Mouse (Mus musculus) cerebellum, adult (tissue): ENCODE data around the gene Dhh.
A peak's percentile ranks its signal among the peaks of the same experiment; 100 is the strongest.

ENCODE experiments used
- ATAC-seq: cut with Nextera tagmentation; 2 replicates; pipeline ENCODE4 v1.9.2; 2017; ENCODE audit warnings: mild to moderate bottlenecking, moderate library complexity, mixed read lengths; ENCODE audit not compliant: insufficient number of reproducible peaks, low FRiP score, low TSS enrichment

Gene Dhh

GRCm38 (mm10) chr15:98859319-98860043, 38.9 kb downstream of the Dhh start:
- no peak for ATAC-seq

DNA sequence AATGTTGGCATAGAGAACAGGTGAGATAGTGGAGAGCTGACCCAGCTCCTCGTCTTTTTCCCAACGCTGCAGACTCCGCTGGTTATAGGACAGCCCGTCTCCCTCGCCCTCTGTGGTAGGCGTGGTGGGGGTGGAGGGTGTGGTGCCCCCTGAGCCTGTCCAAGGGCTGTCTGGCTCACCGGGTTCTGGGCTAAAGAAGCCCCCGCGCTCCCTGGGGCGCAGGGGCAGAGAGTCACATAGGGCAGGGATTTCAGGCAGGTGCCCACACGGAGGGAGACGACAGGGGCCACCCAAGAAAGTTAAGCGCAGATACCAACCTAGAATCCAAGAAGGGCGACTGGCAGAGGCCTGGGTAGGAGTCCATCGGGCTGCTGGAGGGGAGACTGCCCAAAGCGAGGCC, 44.1 kb downstream of the Dhh start:
- no peak for ATAC-seq

GRCm38 (mm10) chr15:98853161-98853937, 45.0 kb downstream of the Dhh start:
- ATAC-seq: peak; percentile 51

- ATAC-seq: no peak
Observed at GRCm38 (mm10) chr15:98852733-98853132, 45.6 kb downstream of the Dhh start.

DNA sequence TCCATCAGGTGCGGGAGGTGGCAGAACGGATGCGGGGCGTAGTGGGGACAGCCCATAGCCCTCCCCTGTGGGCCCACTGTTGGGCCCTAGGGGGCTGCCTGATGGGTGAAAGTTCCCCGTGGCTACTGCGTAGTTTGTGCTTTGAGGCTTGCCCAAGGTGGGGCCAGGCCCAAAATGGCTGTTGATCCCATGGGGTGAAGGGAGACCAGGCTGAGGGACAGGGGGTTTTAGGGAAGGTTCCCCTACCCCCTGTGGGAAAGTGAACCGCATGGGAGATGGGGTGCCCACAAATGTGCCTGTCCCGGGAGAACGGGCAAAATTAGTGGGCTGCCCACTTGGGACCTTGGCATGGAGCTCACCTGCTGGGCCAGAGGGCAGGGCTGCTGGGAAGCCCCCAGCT, 46.3 kb downstream of the Dhh start:
- no peak for ATAC-seq

DNA sequence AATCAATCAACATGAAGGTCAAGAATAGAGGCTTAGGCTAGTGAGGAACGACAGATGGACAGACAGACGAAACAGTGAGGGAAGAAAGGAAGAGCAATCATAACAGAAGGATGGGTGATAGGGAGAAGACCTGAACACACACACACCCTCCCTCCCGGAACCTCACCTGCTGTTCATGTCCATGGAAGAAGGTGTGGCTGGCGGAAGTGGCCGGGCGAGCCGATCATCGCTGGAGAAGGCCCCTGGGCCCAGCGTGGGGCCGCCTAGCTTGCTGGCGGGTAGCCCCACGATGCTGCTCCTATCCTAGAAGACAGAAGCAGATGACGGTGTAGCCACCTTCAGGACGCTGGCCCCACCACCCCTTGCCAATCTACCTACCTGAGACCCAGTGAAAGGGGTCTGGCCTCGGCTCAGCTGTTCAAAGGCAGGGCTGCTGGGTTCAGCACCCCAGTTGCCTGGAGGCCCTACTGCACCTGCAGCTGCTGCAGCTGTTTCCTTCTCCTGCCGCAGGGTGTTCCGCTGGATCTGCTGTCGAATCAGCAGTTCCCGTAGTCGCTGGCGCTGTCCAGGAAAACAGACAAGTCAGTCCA, 47.0 kb downstream of the Dhh start:
- no peak for ATAC-seq

DNA sequence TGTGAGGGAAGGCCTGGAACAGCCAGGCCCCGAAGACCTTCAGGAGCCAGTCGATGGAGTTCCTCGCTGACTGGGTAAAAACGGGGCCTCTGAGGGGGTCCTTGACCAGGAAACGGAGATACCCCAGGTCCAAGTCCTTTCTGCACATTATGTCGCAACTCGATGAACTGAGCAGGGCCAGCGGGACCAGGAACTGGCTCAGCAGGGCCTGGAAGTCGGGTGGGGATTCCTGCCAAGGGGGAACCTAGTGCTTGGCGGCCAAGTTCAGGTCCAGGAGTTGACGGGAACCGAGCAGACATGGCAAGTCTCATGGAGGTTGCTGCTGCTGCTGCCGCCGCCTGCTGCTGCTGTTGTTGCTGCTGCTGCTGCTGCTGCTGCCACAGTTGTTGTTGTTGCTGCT, 47.7 kb downstream of the Dhh start:
- ATAC-seq: no peak

GRCm38 (mm10) chr15:98849956-98850600, 48.3 kb downstream of the Dhh start:
- ATAC-seq: no peak

DNA sequence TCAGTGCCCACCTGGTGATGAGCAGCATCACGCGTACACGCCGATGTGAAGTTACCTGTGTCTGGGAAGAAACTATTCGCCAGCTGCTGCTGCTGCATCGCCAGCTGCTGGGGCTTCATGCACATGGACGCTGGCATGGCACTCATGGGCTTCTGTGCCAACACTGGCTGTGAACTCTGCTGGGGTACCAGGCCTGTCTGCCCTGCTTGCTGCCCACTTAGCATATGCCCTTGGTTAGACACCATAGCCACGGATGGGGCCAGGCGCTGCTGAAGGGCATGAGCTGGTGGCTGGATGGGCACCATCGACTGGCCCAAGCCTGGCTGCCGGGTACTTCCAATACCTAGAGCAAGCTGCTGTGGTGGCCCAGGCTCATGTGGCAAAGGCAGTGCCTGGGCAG, 49.2 kb downstream of the Dhh start:
- ATAC-seq: no peak

DNA sequence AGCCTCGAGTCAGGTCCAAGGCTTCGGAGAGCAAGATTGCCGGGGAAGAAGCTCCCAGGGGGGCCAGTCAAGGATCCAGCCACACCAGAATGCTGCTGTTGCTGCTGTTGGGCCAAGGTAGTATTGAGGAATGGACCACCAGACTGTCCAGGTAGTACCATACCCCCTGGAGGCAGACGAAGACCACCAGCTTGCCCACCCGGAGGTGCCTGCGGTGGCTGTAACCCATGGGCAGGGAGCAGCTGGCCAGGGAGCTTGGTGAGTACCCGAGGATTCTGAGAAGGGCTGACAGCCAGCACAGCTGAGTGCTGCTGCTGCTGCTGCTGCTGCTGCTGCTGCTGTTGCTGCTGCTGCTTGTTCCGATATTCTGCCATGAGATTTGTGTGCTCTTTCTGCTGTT, 52.2 kb downstream of the Dhh start:
- ATAC-seq: no peak

DNA sequence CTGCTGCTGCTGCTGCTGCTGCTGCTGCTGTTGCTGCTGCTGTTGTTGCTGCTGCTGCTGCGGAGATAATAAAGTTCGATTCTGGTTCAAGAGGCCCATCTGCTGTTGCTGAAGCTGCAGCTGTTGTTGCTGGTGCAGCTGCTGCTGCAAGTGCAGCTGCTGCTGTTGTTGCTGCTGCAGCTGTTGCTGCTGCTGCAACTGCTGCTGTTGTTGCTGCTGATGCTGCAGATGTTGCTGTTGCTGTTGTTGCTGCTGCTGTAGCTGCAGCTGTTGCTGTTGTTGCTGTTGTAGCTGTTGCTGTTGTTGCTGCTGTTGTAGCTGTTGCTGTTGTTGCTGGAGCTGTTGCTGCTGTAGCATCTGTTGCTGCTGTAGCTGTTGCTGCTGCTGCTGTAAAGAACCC, 53.2 kb downstream of the Dhh start:
- no peak for ATAC-seq

DNA sequence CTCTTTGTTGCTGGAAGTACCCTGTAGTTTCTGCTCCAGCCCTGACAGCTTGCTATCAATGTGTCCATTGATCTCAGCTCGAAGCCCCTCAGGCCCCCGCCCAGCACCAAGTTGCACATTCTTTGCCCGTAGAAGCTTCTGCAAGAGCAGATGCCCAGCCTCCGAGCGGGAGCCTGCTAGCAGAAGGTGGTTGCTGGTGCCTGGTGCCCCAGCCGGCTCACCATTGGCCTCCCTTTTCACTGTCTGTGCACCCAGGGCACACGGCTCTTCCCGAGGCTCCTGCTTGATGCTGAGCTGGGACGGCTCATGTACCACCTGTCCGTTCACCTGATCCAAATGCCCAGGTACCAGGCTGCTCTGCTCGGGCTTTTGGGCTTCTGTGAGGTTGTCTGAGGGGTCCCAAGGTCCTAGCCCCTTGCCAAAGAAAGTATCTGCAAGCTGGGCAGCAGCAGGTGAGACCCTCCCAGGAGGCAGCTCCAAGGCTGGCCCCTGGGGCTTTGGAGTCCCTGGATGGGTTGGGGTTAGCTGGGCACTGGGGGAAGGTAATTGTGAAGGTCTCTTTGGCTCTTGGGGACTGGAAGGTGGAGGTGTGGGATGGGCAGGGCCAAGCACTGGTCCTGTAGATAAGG, 54.6 kb downstream of the Dhh start:
- ATAC-seq: no peak
